Mouse (Mus musculus): ENCODE measurements around the gene Omt2b.

- TF ChIP-seq CTCF (conservative IDR thresholded peaks at IDR 0.05; ENCODE audit: low read length) = no peak
- no peak for TF ChIP-seq POU5F1 (IDR thresholded peaks at IDR 0.05; ENCODE audit: borderline replicate concordance, low read length)
- no peak for TF ChIP-seq NANOG (IDR thresholded peaks at IDR 0.05; ENCODE audit: borderline replicate concordance, low read length)
Measured at GRCm38 (mm10) chr9:78365850-78366544, 38.6 kb downstream of the Omt2b start.

Measured in E14TG2a.4 (cell line).